Mouse (Mus musculus): ENCODE data around the gene Sri. TPM values are rescaled to one million over a fixed set of nuclear protein-coding genes. Genes with fewer than 3 reads are reported as not detected.
"Not testable (repeated sequence)": the region's sequence is repeated elsewhere in the genome, so short reads cannot be mapped to it uniquely, and the experiment has no call there.

Gene Sri
- 163 and 217 TPM in 2 replicates for polyA plus RNA-seq (2012; rRNA removed)

- Histone ChIP-seq H3K4me1 (ENCODE audit: control insufficient read depth, insufficient read depth, insufficient read length, low read length) (peaks cover 6% of the 10 kb centered on the region; the same call in 1 of the 2 replicates), H3K27me3 (ENCODE audit: control insufficient read depth, insufficient read depth, low read length) (no peaks in the 10 kb centered on the region), H3K27ac (ENCODE audit: insufficient read depth, low read depth, low read length) (peak within 1 kb of the TSS; percentile 82), H3K4me3 (ENCODE audit: low read depth, low read length) (no peak within 1 kb of the TSS), H3K36me3 (ENCODE audit: control insufficient read depth, insufficient read depth, low read length) (no peaks in the 10 kb centered on the region)
- 36% methylated on average over 6 of the region's 6 CpGs for WGBS
- TF ChIP-seq CTCF (IDR thresholded peaks at IDR 0.05; ENCODE audit: extremely low read depth, insufficient read length, insufficient replicate concordance, low read depth, low read length) = no peak
- TF ChIP-seq POLR2A (IDR thresholded peaks at IDR 0.05; ENCODE audit: low read depth, low read length) = no peak
Observed at GRCm38 (mm10) chr5:8045855-8046254, at the start of gene Sri. Gene Sri, plus strand, starts transcription at chr5:8046078.

GRCm38 (mm10) chr5:7996401-7997044 is 49.4 kb upstream of the Sri start:
- no peak for TF ChIP-seq POLR2A (IDR thresholded peaks at IDR 0.05; ENCODE audit: low read depth, low read length)
- no peak for TF ChIP-seq CTCF (IDR thresholded peaks at IDR 0.05; ENCODE audit: extremely low read depth, insufficient read length, insufficient replicate concordance, low read depth, low read length)
- Histone ChIP-seq H3K27me3 (ENCODE audit: control insufficient read depth, insufficient read depth, low read length) (no peaks in the 10 kb centered on the region), H3K27ac (ENCODE audit: insufficient read depth, low read depth, low read length) (no peak overlapping the region), H3K36me3 (ENCODE audit: control insufficient read depth, insufficient read depth, low read length) (no peaks in the 10 kb centered on the region), H3K4me3 (ENCODE audit: low read depth, low read length) (no peak overlapping the region), H3K4me1 (ENCODE audit: control insufficient read depth, insufficient read depth, insufficient read length, low read length) (peaks cover 4% of the 10 kb centered on the region)
- 42% methylated on average over 8 of the region's 8 CpGs for WGBS

- Histone ChIP-seq H3K4me3 (ENCODE audit: low read depth, low read length) (no peak overlapping the region), H3K27me3 (ENCODE audit: control insufficient read depth, insufficient read depth, low read length) (no peaks in the 10 kb centered on the region), H3K4me1 (ENCODE audit: control insufficient read depth, insufficient read depth, insufficient read length, low read length) (peaks cover 4% of the 10 kb centered on the region), H3K27ac (ENCODE audit: insufficient read depth, low read depth, low read length) (no peak overlapping the region), H3K36me3 (ENCODE audit: control insufficient read depth, insufficient read depth, low read length) (no peaks in the 10 kb centered on the region)
- WGBS = 91% methylated on average over 2 of the region's 2 CpGs
- TF ChIP-seq CTCF (IDR thresholded peaks at IDR 0.05; ENCODE audit: extremely low read depth, insufficient read length, insufficient replicate concordance, low read depth, low read length) (no peak), POLR2A (IDR thresholded peaks at IDR 0.05; ENCODE audit: low read depth, low read length) (no peak)
Observed at GRCm38 (mm10) chr5:7997086-7997485, 48.8 kb upstream of the Sri start.

GRCm38 (mm10) chr5:8000466-8000865 is 45.4 kb upstream of the Sri start:
- 68% methylated on average over 10 of the region's 10 CpGs for WGBS
- H3K27me3 ChIP-seq (ENCODE audit: control insufficient read depth, insufficient read depth, low read length) = no peaks in the 10 kb centered on the region

GRCm38 (mm10) chr5:8002827-8003226 is 43.1 kb upstream of the Sri start:
- TF ChIP-seq POLR2A (IDR thresholded peaks at IDR 0.05; ENCODE audit: low read depth, low read length) (no peak), CTCF (IDR thresholded peaks at IDR 0.05; ENCODE audit: extremely low read depth, insufficient read length, insufficient replicate concordance, low read depth, low read length) (no peak)
- no peaks in the 10 kb centered on the region for H3K27me3 ChIP-seq (ENCODE audit: control insufficient read depth, insufficient read depth, low read length)
- H3K36me3 ChIP-seq (ENCODE audit: control insufficient read depth, insufficient read depth, low read length) = no peaks in the 10 kb centered on the region

More at GRCm38 (mm10) chr5:8000466-8000865, 45.4 kb upstream of the Sri start:
- H3K36me3 ChIP-seq (ENCODE audit: control insufficient read depth, insufficient read depth, low read length) = no peaks in the 10 kb centered on the region
- TF ChIP-seq CTCF (IDR thresholded peaks at IDR 0.05; ENCODE audit: extremely low read depth, insufficient read length, insufficient replicate concordance, low read depth, low read length) (no peak), POLR2A (IDR thresholded peaks at IDR 0.05; ENCODE audit: low read depth, low read length) (no peak)
- no peaks in the 10 kb centered on the region for H3K4me1 ChIP-seq (ENCODE audit: control insufficient read depth, insufficient read depth, insufficient read length, low read length)
- no peak overlapping the region for H3K27ac ChIP-seq (ENCODE audit: insufficient read depth, low read depth, low read length)
- no peak overlapping the region for H3K4me3 ChIP-seq (ENCODE audit: low read depth, low read length)

GRCm38 (mm10) chr5:8013276-8013675 is 32.6 kb upstream of the Sri start:
- Histone ChIP-seq H3K27ac (ENCODE audit: insufficient read depth, low read depth, low read length) (no peak overlapping the region), H3K36me3 (ENCODE audit: control insufficient read depth, insufficient read depth, low read length) (no peaks in the 10 kb centered on the region), H3K4me1 (ENCODE audit: control insufficient read depth, insufficient read depth, insufficient read length, low read length) (no peaks in the 10 kb centered on the region), H3K4me3 (ENCODE audit: low read depth, low read length) (no peak overlapping the region), H3K27me3 (ENCODE audit: control insufficient read depth, insufficient read depth, low read length) (no peaks in the 10 kb centered on the region)
- WGBS = 79% methylated on average over 3 of the region's 3 CpGs
- TF ChIP-seq POLR2A (IDR thresholded peaks at IDR 0.05; ENCODE audit: low read depth, low read length) (no peak), CTCF (IDR thresholded peaks at IDR 0.05; ENCODE audit: extremely low read depth, insufficient read length, insufficient replicate concordance, low read depth, low read length) (no peak)

More at GRCm38 (mm10) chr5:8002827-8003226, 43.1 kb upstream of the Sri start:
- Histone ChIP-seq H3K4me1 (ENCODE audit: control insufficient read depth, insufficient read depth, insufficient read length, low read length) (no peaks in the 10 kb centered on the region), H3K4me3 (ENCODE audit: low read depth, low read length) (no peak overlapping the region), H3K27ac (ENCODE audit: insufficient read depth, low read depth, low read length) (no peak overlapping the region)

GRCm38 (mm10) chr5:8034596-8034995 is 11.3 kb upstream of the Sri start:
- H3K27me3 ChIP-seq (ENCODE audit: control insufficient read depth, insufficient read depth, low read length); H3K4me3 ChIP-seq (ENCODE audit: low read depth, low read length); H3K27ac ChIP-seq (ENCODE audit: insufficient read depth, low read depth, low read length); H3K4me1 ChIP-seq (ENCODE audit: control insufficient read depth, insufficient read depth, insufficient read length, low read length); H3K36me3 ChIP-seq (ENCODE audit: control insufficient read depth, insufficient read depth, low read length): not testable (repeated sequence)
- 93% methylated on average over 6 of the region's 6 CpGs for WGBS
